ENCODE assay signal across 18 mouse cellular contexts in the genomic region with DNA sequence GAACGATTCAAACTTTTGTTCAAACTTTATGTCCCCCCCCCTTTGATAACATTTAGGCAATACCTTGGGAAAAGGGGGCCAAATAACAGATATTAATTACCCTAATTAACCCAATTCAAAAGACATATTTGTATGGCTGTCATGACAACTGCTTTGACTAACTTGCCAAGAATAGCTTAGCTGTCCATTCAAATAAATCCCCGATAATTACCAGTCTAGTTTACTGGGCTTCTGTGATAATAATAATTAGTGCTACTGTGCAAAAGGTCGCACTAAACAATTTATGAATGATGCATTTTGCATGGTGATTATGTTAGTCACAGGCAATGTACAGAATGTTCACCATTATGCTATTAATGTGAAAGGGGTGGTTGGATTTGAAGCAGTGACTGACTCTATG. TPM values are rescaled to one million over a fixed set of nuclear protein-coding genes. Genes with fewer than 3 reads are reported as not detected.
"Had no signal": no experiment of that assay in that cellular context is flagged by ENCODE, and none has a peak within 500 bp of the region (broad histone marks: within the 10 kb centered on the region; RNA-seq: fewer than 3 reads in every experiment).

No protein-coding gene starts in this region.

- H3K4me3 ChIP-seq: lung, embryonic 15.5 days; megakaryocyte, embryonic 14.5 days; midbrain, embryonic 13.5 days; midbrain, embryonic 15.5 days; neural tube, embryonic 12.5 days; stomach, embryonic 15.5 days had no signal

- H3K9me3 ChIP-seq: lung, embryonic 15.5 days; megakaryocyte, embryonic 14.5 days; midbrain, embryonic 13.5 days; midbrain, embryonic 15.5 days; neural tube, embryonic 12.5 days; stomach, embryonic 15.5 days had no signal

- H3K4me2 ChIP-seq: lung, embryonic 15.5 days; midbrain, embryonic 11.5 days; midbrain, embryonic 13.5 days; midbrain, embryonic 15.5 days; neural tube, embryonic 12.5 days; stomach, embryonic 15.5 days had no signal

- H3K4me1 ChIP-seq: megakaryocyte, embryonic 14.5 days; neural tube, embryonic 12.5 days; stomach, embryonic 15.5 days had no signal

- H3K27ac ChIP-seq: lung, embryonic 15.5 days; macrophage; midbrain, embryonic 13.5 days; midbrain, embryonic 15.5 days; neural tube, embryonic 12.5 days; stomach, embryonic 15.5 days; stomach, postnatal 0 days had no signal

- H3K27me3 ChIP-seq: lung, embryonic 15.5 days; neural tube, embryonic 12.5 days; stomach, embryonic 15.5 days had no signal

- ATAC-seq: liver, postnatal 0 days; lung, postnatal 0 days; midbrain, embryonic 13.5 days; midbrain, embryonic 15.5 days had no signal

- H3K36me3 ChIP-seq: lung, embryonic 15.5 days; midbrain, embryonic 13.5 days; midbrain, embryonic 15.5 days; neural tube, embryonic 12.5 days; stomach, embryonic 15.5 days had no signal

- H3K9ac ChIP-seq: liver, postnatal 0 days; lung, embryonic 15.5 days; midbrain, embryonic 13.5 days; midbrain, embryonic 15.5 days; neural tube, embryonic 12.5 days; stomach, embryonic 15.5 days had no signal

- DNase-seq: liver, postnatal 0 days; lung, adult 2 months; lung, postnatal 14 days; lung, postnatal 36 days; right cerebral cortex, postnatal 14 days; thymus, adult 2 months; thymus, postnatal 25 days; thymus, postnatal 4 days had no signal

RNA-seq across cellular contexts. Expression of a gene that starts 35.7 kb away (rescaled TPM):
- polyA plus RNA-seq: macrophage had no signal
